Mouse (Mus musculus) thymus, postnatal 36 days (tissue): Measurements from ENCODE around the gene St6galnac3.
"Not testable (repeated sequence)": the region's sequence is repeated elsewhere in the genome, so short reads cannot be mapped to it uniquely, and the experiment has no call there.

Source experiments
- DNase-seq, 2 experiments: peaks; one replicate each; pipeline ENCODE4 v3.0.0; 2022; ENCODE audit warnings: mixed read lengths in 2 of 2

The St6galnac3 gene

GRCm38 (mm10) chr3:153405643-153406042 is 319.3 kb downstream of the St6galnac3 start:
- no peak for DNase-seq

GRCm38 (mm10) chr3:153400259-153400658 is 324.7 kb downstream of the St6galnac3 start:
- no peak for DNase-seq

GRCm38 (mm10) chr3:153399574-153399973 is 325.4 kb downstream of the St6galnac3 start:
- no peak for DNase-seq

- no peak for DNase-seq
Observed at GRCm38 (mm10) chr3:153397726-153398125, 327.2 kb downstream of the St6galnac3 start.

GRCm38 (mm10) chr3:153396375-153397068 is 328.5 kb downstream of the St6galnac3 start:
- no peak for DNase-seq

- DNase-seq, result no peak
Observed at GRCm38 (mm10) chr3:153395351-153395750, 329.6 kb downstream of the St6galnac3 start.

GRCm38 (mm10) chr3:153394751-153395150 is 330.2 kb downstream of the St6galnac3 start:
- DNase-seq, result no peak

GRCm38 (mm10) chr3:153394224-153394623 is 330.8 kb downstream of the St6galnac3 start:
- no peak for DNase-seq

GRCm38 (mm10) chr3:153391451-153391850 is 333.5 kb downstream of the St6galnac3 start:
- not testable (repeated sequence) for DNase-seq

- not testable (repeated sequence) for DNase-seq
Observed at GRCm38 (mm10) chr3:153384651-153385050, 340.3 kb downstream of the St6galnac3 start.

GRCm38 (mm10) chr3:153383656-153384055 is 341.3 kb downstream of the St6galnac3 start:
- DNase-seq, result no peak

- no peak for DNase-seq
Observed at GRCm38 (mm10) chr3:153365057-153365755, 359.8 kb downstream of the St6galnac3 start.

GRCm38 (mm10) chr3:153364366-153364765 is 360.6 kb downstream of the St6galnac3 start:
- DNase-seq, result no peak

- no peak for DNase-seq
Observed at GRCm38 (mm10) chr3:153359966-153360365, 365.0 kb downstream of the St6galnac3 start.

GRCm38 (mm10) chr3:153356071-153356470 is 368.9 kb downstream of the St6galnac3 start:
- DNase-seq, result no peak

- no peak for DNase-seq
Observed at GRCm38 (mm10) chr3:153354988-153355297, 370.0 kb downstream of the St6galnac3 start.

GRCm38 (mm10) chr3:153354186-153354987 is 370.6 kb downstream of the St6galnac3 start:
- no peak for DNase-seq

- DNase-seq, result no peak
Observed at GRCm38 (mm10) chr3:153353313-153354103, 371.5 kb downstream of the St6galnac3 start.

- DNase-seq, result no peak
Observed at GRCm38 (mm10) chr3:153349981-153350380, 375.0 kb downstream of the St6galnac3 start.

- no peak for DNase-seq
Observed at GRCm38 (mm10) chr3:153348797-153349465, 376.0 kb downstream of the St6galnac3 start.

GRCm38 (mm10) chr3:153344979-153345378 is 380.0 kb downstream of the St6galnac3 start:
- DNase-seq, result no peak

- DNase-seq, result no peak
Observed at GRCm38 (mm10) chr3:153339940-153340339, 385.0 kb downstream of the St6galnac3 start.
